Mouse (Mus musculus) heart, adult 2 months (tissue): Measurements from ENCODE around the gene Borcs5. TPM values are rescaled to one million over a fixed set of nuclear protein-coding genes. Genes with fewer than 3 reads are reported as not detected.
"Not testable (repeated sequence)": the region's sequence is repeated elsewhere in the genome, so short reads cannot be mapped to it uniquely, and the experiment has no call there.

Source experiments
- DNase-seq, 2 experiments: peaks; one replicate each; pipeline ENCODE4 v3.0.0; 2021
- H3K27ac ChIP-seq: fragments of 200-600 bp; 2 replicates; pipeline ENCODE4 v1.8.1; 2022
- H3K27me3 ChIP-seq: fragments of 200-500 bp; 2 replicates; pipeline ENCODE4 v1.6.1; 2012; ENCODE audit warnings: mild to moderate bottlenecking, low read length, inconsistent platforms, mixed read lengths; ENCODE audit not compliant: control insufficient read depth, insufficient read depth
- H3K36me3 ChIP-seq: fragments of 200-500 bp; 2 replicates; pipeline ENCODE4 v1.6.1; 2012; ENCODE audit warnings: low read length, inconsistent platforms; ENCODE audit not compliant: control insufficient read depth, insufficient read depth
- H3K4me1 ChIP-seq: fragments of 200-500 bp; 2 replicates; pipeline ENCODE4 v1.6.1; 2011; ENCODE audit warnings: low read length; ENCODE audit not compliant: control insufficient read depth, insufficient read depth
- H3K4me3 ChIP-seq: fragments of 200-600 bp; 2 replicates; pipeline ENCODE4 v1.8.1; 2022
- H3K79me2 ChIP-seq: fragments of 200-500 bp; replicated peaks from 2 replicates; pipeline ENCODE4 v1.6.1; 2012; ENCODE audit warnings: mild to moderate bottlenecking, inconsistent platforms, low read length, moderate library complexity, mixed read lengths; ENCODE audit not compliant: control insufficient read depth, insufficient read depth
- H3K9ac ChIP-seq: fragments of 200-500 bp; 2 replicates; pipeline ENCODE4 v1.6.1; 2012; ENCODE audit warnings: low read depth, mild to moderate bottlenecking, control low read depth, inconsistent platforms, low read length, mixed read lengths
- CTCF ChIP-seq: fragments of 200-600 bp; IDR thresholded peaks from 2 replicates; pipeline ENCODE4 v1.8.1; 2022; ENCODE audit warnings: antibody characterized with exemption, mild to moderate bottlenecking, moderate library complexity
- EP300 ChIP-seq: fragments of 200-500 bp; IDR thresholded peaks from 2 replicates; pipeline ENCODE4 v1.6.1; 2011; ENCODE audit warnings: low read depth, low read length, control low read depth; ENCODE audit not compliant: insufficient read depth
- POLR2A ChIP-seq: fragments of 200-500 bp; IDR thresholded peaks from 2 replicates; pipeline ENCODE4 v1.6.1; 2011; ENCODE audit warnings: mild to moderate bottlenecking, low read depth, low read length, control low read depth; ENCODE audit not compliant: insufficient read depth
- WGBS: fragments of 180-500 bp; shearing (Covaris S2); methylation state at CpG from one replicate; pipeline ENCODE4 v1.1.7; 2018; 5-methylcytosine and 5-hydroxymethylcytosine counted together
- intact Hi-C: fragments of 180-260 bp; cut with DNase I; formaldehyde crosslinking; loops from one replicate; pipeline ENCODE4 v1.15.1; 2025
- polyA plus RNA-seq: library from polyadenylated mRNA; depleted of rRNA; stranded (reverse); fragments of >200 nt; gene quantifications from 2 replicates; pipeline ENCODE4 v1.2.3, GENCODE M21; 2012
- total RNA-seq, 2 experiments: library from RNA; stranded (reverse); gene quantifications; 2 replicates each; pipeline ENCODE4 v1.2.3; 2021

The Borcs5 gene
- total and polyA plus RNA-seq, 3 experiments, result 9.9 to 11.5 (median 10.5) TPM

DNA sequence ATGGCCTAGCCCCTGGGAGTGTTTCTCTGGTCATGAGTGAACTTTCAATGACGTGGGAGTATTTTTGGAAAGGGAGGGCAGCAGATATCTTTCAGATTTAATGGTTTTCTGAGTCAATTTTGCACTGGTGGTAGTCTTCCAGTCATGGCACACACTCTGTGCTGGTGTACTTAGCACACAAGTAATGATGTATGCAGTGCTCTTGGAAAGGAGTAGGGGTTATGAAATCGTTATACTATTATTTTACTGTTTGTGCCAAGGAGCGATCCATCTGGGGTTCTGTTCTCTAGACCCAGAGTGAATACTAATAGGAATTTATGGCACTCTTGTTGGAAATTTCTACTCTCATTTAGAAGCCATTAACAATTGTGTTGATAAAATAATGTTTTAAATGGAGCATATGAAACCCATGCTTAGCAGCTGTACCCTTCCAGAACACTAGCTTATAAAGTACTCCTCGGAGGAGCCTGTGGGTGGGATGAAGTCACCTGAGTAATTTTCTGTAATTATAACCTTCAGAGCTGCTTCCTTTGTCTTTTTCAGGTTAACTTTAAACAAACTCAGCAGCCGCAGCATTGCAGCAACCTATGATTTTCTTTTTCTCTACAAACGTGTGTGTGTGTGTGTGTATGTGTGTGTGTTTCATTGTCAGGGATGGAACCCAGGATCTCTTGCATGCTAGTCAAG, 30.0 kb downstream of the Borcs5 start:
- DNase-seq, result no peak
- Histone ChIP-seq H3K4me3 (no peak overlapping the region), H3K79me2 (peaks cover 1% of the 10 kb centered on the region), H3K36me3 (no peaks in the 10 kb centered on the region; the same call in 1 of the 2 replicates), H3K9ac (no peak overlapping the region), H3K27ac (peak overlapping the region; percentile 15; the same call in 1 of the 2 replicates), H3K4me1 (peaks cover 7% of the 10 kb centered on the region), H3K27me3 (no peaks in the 10 kb centered on the region)
- 81% methylated on average over 6 of the region's 6 CpGs for WGBS
- TF ChIP-seq EP300 (no peak), CTCF (no peak), POLR2A (no peak)
- intact Hi-C loops, result no loop called here

DNA sequence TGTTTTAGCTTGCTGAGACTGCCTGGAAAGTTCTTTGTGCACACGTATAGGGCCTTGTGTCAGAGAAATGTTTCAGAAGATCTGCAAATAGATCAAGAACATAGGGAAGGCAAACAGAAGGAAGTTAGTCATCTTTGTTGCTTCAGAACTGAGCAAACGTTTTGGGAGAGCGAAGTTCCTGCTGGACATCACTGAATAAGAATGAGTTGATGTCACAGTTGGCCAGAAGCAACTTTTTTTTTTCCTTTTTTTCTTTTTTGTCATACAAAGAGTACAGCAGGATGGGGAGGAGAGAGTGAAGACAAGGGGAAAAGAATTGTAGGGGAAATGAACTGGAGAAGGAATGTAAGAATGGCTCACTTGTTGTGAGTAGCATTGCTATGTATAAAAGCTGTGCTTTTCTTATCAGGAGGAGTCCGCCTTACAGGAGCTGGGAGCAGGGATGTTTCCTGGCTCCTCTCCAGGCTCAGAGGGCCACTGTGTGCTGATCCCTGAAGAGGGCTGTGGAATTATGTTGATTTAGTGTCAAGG, 31.6 kb downstream of the Borcs5 start:
- Histone ChIP-seq H3K27ac (peak overlapping the region; percentile 53; the same call in 1 of the 2 replicates), H3K9ac (no peak overlapping the region), H3K79me2 (no peaks in the 10 kb centered on the region; the same call in none of the 2 replicates), H3K27me3 (no peaks in the 10 kb centered on the region), H3K4me3 (no peak overlapping the region), H3K4me1 (peaks cover 7% of the 10 kb centered on the region), H3K36me3 (no peaks in the 10 kb centered on the region; the same call in 1 of the 2 replicates)
- TF ChIP-seq POLR2A, result no peak
- no peak for TF ChIP-seq EP300
- TF ChIP-seq CTCF, result no peak
- peak; percentile 33 to 45 for DNase-seq
- 20% methylated on average over 4 of the region's 4 CpGs for WGBS
- intact Hi-C loops, result loop anchor here (5.0 kb wide), 1 partner anchor 51 kb away; no protein-coding TSS in a partner anchor

DNA sequence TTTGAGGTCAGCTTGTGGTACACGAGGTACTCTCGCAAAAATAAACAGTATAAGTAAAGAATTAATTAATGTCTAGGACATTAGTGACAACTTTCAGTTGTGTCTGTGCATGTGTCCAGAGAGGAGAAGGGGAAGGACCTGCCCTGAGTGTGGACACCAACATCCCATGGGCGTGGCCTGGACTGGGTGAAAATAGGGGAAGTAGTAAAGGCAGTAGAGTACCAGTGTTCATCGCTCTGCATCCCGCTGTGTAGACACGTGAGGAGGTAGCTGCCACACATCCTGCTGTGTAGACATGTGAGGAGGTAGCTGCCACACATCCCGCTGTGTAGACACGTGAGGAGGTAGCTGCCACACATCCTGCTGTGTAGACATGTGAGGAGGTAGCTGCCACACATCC, 34.4 kb downstream of the Borcs5 start:
- H3K4me3 ChIP-seq, H3K9ac ChIP-seq, H3K36me3 ChIP-seq, H3K4me1 ChIP-seq, H3K27me3 ChIP-seq, H3K79me2 ChIP-seq, H3K27ac ChIP-seq: not testable (repeated sequence)
- intact Hi-C loops, result loop anchor here (5.0 kb wide), 1 partner anchor 49 kb away; no protein-coding TSS in a partner anchor
- WGBS, result 89% methylated on average over 8 of the region's 8 CpGs
- DNase-seq, result peak in 1 of 2 experiments; percentile 22

DNA sequence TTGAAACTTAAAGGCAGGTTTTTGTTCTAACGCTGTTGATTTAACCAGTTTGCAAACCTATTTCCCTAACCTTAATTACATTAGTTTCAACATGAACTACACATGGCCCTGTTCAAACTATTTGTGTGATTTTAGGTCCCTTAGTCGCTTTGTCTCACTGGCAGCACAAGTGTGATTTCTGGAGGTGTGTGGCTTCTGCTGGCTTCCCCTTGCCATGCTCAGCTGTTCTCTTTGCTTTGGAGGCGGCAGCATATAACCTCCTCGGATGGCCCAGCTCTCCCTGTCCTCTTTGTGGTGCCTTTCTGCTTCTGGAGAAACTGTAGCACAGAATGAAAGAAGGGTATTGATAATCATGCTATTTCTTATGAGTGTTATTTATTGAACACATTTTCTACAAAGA, 38.2 kb downstream of the Borcs5 start:
- TF ChIP-seq CTCF (no peak), EP300 (no peak), POLR2A (no peak)
- intact Hi-C loops, result no loop called here
- peaks cover 2% of the 10 kb centered on the region; the same call in 1 of the 2 replicates for H3K79me2 ChIP-seq
- WGBS, result 83% methylated on average over 4 of the region's 4 CpGs
- H3K4me3 ChIP-seq, result no peak overlapping the region
- H3K36me3 ChIP-seq, result no peaks in the 10 kb centered on the region
- H3K4me1 ChIP-seq, result no peaks in the 10 kb centered on the region
- no peak overlapping the region for H3K9ac ChIP-seq
- no peak for DNase-seq
- no peak overlapping the region for H3K27ac ChIP-seq
- H3K27me3 ChIP-seq, result no peaks in the 10 kb centered on the region

DNA sequence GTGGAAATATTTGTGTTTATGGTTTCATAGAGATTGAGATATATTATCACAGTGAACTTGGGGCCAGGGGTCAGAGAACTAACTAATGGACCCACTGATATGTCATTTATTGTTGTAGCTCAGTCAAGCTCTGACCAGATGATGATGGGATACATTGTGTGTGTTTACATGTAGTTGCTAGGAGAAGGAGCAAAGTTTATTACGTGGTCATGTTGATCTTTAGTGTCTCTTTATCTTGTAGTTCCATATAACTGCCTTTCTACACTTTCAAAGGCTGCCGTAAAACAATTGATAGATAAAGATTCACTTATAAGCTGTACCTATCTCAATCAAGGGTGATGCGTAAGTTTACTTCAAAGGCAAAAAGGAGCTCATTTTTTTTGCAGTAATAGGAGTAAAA, 38.7 kb downstream of the Borcs5 start:
- H3K9ac ChIP-seq, result no peak overlapping the region
- H3K4me1 ChIP-seq, result no peaks in the 10 kb centered on the region
- no peak overlapping the region for H3K27ac ChIP-seq
- H3K79me2 ChIP-seq, result 0 out of 2 replicates have a peak, but pooled peaks cover 2% of the 10 kb centered on the region
- WGBS, result 76% methylated on average over 3 of the region's 3 CpGs
- TF ChIP-seq POLR2A (no peak), CTCF (no peak), EP300 (no peak)
- no peak overlapping the region for H3K4me3 ChIP-seq
- H3K27me3 ChIP-seq, result no peaks in the 10 kb centered on the region
- no peak for DNase-seq
- no peaks in the 10 kb centered on the region for H3K36me3 ChIP-seq
- intact Hi-C loops, result no loop called here

DNA sequence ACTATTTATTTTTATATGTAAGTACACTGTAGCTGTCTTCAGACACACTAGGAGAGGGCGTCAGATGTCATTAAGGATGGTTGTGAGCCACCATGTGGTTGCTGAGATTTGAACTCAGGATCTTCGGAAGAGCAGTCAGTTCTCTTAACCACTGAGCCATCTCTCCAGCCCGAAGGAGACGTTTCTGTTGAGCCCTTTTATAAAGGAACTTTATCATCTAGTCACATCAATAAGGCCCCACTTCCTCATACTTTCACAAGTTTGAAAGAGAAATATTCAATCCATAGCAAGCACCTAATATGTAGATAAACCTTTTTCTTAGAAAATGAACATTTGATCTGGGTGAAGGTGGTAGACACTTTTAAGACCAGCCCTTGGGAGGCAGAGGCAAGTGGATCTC, 40.0 kb downstream of the Borcs5 start:
- H3K4me1 ChIP-seq, DNase-seq, H3K79me2 ChIP-seq, H3K27ac ChIP-seq, H3K36me3 ChIP-seq, H3K4me3 ChIP-seq, H3K27me3 ChIP-seq, H3K9ac ChIP-seq, intact Hi-C loops: not testable (repeated sequence)
- WGBS, result 90% methylated on average over 4 of the region's 4 CpGs
